Mouse (Mus musculus) right cerebral cortex, postnatal 25 days (tissue): ENCODE measurements around the gene Eif4a2.
"Not testable (repeated sequence)": the region's sequence is repeated elsewhere in the genome, so short reads cannot be mapped to it uniquely, and the experiment has no call there.

Experiments
- DNase-seq: peaks from one replicate; pipeline ENCODE4 v3.0.0; 2022

The Eif4a2 gene

DNA sequence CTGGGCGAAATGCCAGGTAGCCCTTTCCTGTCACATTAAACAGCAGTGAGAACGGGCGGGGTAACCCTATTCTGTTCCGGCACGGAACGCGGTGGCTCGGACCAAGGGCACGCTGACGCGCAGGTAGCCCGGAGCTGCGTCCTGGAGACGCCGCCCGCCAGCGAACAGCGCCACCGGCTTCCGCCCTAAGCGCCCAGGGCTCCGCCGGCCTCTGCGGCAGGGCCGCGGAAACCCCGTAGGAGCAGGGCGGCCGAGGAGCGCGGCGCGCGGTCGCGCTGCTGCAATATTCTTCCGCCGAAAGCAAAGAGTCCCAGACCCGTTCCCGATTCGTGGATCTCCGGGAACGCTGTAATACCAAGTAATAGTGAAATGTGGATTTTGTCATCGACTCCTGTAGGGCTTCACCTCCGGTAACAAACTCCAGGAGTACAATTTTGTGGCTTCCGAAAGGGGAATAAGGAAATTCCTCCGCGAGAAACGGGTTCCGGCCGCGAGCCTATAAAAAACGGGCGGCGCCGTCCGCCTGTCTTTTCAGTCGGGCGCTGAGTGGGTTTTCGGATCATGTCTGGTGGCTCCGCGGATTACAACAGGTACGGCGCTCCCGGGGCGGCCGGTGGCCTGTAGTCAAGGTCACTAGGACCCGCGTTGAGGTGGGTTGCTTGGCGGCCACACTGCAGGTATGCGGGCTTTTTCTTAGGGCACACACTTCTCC, at the start of gene Eif4a2:
Eif4a2 (plus strand) TSS at position 214 of the 712 bp plus-strand sequence.
- peak; percentile 92 for DNase-seq

DNA sequence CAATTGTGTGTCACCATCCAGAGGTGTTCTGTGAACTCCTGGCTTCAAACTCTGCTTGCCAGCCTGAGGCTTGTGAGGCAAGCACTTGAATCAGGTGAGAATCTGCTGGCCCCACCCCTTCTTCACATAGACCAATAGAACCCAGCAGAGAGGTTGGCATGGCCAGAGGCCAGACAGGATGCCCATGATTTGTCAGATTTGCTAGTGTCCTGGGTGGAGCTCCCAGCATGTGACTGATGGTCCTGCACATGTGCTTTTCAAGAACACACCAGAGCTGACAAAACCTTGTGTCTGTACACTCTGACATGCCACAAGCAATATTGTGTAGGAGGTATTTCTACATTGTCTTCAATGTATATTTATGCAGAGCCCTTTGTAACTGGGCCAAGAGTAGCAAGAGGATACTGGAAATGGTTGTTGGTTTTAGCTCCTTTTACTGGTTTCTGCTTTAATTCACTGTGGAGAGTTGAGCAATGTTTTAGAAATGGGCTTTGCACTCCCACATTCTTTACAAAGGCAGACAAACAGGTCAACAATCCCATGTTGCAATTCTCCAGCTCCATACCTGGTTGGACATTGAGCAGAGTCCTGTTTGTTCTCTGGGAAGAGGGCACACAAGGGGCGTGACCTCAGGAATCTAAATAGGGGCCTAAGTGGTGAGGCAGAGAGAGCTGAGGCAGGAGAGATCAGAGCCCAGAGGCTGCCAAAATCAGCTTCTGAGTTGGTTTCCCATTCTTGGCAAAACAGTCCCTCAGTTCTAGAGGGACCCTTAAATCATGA, 49.4 kb upstream of the Eif4a2 start, which contains the start of gene Kng1:
Kng1 (plus strand) TSS at position 198 of the 780 bp plus-strand sequence.
- not testable (repeated sequence) for DNase-seq

DNA sequence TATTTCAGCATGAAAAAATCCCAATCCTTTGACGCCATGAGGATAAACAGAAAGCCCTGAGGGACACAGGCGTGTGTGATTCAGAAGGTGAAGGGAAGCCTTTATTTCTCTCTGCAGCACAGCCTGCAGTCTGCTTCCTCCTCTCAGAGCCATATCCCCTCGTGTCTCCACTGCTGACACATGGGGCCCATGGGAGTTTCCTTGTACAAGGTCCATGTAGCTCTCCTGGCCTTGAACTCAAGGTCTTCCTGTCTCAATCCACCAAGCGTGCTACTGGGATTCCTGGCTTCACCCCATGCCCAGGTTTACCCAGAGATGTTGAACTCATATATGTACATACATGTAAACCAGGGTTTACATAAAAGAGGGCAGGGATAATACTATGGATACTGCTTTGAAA, 47.6 kb upstream of the Eif4a2 start:
- DNase-seq, result not testable (repeated sequence)

DNA sequence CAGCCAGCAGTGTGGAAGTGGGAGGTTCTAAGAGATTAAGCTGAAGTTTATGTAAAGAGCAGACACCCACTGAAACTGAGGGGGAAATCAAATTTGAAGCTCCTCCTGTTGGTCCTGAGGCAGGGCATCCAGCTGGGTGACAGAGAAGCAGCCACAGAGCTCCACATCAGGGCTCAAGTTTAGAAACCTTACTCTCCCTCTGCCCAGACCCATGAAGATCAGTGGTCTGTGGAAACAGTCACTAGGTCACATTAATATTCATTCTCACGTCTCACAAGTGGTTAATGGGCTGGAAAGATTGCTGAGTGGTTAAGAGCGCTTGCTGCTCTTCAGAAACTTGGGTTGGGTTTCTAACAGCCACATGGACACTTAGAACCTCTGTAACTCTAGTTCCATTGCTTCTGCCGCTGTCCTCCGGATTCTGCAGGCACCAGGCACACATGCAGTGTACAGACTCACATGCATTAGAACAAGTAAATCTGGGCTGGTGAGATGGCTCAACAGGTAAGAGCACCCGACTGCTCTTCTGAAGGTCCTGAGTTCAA, 46.4 kb upstream of the Eif4a2 start:
- DNase-seq, result not testable (repeated sequence)

DNA sequence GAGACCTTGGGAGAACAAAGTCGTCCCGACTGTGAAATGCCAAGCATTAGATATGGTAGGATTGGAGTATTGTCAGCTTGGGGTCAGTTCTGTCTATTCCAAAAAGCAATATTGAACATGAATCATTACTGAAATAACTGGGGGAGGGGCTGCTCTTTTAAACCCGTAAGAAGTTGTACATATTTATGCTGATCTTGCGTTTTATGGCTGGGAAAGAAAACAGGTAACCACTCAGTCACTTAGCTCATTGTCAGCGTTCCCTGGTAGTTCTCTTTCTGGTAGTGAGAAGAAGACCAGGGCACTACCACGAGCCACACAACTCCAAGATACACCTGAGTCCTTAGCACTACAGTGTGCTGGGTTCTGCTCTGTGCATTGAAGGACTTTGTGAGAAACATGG, 29.7 kb upstream of the Eif4a2 start:
- not testable (repeated sequence) for DNase-seq

DNA sequence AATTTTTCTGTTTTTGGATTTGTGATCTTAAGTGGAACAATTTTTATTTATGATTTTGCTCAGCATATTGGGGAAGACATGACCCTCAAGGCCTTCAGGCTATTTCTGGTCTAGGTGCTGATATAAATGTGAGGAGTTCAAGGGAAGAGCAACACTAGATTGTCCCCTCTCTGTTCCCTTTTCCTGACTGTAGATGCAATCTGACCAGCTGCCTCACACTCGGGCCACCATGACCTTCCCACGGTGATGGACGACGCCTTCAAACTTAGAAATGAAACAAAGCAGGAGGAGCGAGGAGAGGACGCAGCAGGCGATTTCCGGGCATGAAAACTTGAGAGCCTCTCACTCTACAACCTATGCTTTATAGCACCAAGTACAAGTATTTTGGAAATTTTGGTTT, 20.1 kb upstream of the Eif4a2 start:
- not testable (repeated sequence) for DNase-seq

DNA sequence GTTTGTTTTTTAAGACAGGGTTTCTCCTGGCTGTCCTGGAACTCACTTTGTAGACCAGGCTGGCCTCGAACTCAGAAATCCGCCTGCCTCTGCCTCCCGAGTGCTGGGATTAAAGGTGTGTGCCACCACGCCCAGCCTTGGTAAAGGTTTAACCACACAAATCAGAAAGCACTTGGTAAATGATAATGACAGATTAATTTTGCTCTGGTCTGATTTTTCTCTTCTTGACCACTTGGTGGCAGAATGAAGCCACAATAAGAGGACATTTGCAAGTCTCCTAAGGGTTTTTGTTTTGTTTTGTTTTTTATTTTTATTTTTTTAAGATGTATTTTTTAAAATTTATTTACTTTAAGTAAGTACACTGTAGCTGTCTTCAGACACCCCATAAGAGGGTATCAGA, 19.5 kb upstream of the Eif4a2 start:
- DNase-seq, result not testable (repeated sequence)

DNA sequence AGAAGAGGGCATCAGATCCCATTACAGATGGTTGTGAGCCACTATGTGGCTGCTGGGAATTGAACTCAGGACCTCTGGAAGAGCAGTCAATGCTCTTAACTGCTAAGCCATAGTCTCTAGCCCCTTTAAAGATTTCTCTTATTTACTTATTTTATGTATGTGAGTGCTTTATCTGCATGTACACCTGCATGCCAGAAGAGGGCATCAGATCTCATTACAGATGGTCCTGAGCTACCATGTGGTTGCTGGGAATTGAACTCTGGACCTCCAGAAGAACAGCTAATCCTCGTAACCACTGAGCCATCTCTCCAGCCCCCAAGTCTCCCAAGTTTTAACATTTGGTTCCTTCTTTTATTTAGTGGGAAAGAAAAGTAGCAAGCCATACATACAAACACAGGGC, 18.8 kb upstream of the Eif4a2 start:
- not testable (repeated sequence) for DNase-seq

DNA sequence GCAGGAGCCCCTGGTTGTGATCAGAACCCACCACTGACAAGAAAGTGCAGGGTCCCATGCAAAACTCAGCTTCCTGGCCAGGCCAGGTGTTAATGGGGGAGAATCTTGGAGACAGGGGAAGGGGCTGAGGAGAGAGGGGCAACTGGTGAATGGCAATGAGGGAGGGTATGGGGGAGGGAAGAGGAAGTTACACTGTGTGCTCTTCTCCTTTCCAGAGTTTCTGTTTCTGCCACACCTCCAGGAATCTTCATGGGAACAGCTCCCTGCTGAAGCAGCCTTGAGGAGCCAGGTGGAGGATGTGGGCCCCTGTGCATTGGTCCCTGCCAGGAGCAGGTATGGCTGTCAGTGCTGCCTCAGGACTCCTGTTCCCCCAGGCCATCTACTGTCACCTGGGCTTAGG, 15.9 kb upstream of the Eif4a2 start:
- DNase-seq, result not testable (repeated sequence)

DNA sequence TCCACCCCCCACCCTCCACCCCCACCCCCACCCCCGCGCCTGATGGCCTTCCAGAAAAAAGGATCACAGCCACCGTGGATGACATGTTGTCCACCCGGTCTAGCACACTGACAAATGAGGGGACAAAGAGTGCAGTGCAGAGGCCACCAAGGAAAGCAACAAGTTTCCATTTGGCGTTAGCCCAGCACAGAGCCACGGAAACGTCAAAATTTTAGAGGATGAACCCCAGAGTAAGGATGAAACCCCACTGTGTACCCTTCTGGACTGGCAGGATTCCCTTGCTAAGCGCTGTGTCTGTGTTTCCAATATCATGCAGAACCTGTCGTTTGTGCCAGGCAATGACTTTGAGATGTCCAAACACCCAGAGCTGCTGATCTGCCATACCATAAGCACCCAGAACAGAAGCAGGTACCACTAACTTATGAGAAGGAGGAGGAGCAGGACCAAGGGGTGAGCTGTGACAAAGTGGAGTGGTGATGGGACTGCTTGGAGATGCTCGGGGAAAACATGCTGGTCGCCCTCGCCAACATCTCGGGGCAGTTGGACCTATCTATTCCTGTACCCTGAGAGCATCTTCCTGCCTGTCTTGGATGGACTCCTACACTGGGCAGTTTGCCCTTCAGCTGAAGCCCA, 13.8 kb upstream of the Eif4a2 start:
- no peak for DNase-seq

DNA sequence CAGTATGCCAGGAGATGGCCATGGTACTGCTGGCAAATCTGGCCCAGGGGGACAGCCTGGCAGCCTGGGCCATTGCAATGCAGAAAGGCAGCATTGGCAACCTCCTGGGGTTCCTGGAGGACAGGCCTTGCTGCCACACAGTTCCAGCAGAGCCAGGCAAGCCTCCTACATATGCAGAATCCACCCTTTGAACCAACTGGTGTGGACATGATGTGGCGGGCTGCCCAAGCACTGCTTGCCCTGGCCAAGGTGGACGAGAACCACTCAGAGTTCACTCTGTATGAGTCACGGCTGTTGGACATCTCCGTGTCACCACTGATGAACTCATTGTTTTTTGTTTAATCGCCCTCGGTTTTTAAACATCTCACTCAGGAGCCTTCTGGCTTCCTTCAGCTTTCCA, 13.1 kb upstream of the Eif4a2 start:
- no peak for DNase-seq

DNA sequence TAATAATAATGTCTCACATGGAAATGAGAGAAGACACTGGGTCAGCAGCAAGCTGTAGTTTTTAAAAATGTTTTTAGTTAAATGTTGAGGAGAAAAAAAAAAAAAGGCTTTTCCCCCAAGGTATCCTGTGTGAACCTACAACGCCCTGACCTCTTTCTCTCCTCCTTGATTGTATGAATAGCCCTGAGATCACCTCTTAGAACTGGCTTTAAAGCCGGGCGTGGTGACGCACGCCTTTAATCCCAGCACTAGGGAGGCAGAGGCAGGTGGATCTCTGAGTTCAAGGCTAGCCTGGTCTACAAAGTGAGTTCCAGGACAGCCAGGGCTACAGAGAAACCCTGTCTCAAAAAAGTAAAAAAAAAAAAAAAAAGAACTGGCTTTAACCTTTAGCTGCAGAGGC, 11.7 kb upstream of the Eif4a2 start:
- DNase-seq, result not testable (repeated sequence)

DNA sequence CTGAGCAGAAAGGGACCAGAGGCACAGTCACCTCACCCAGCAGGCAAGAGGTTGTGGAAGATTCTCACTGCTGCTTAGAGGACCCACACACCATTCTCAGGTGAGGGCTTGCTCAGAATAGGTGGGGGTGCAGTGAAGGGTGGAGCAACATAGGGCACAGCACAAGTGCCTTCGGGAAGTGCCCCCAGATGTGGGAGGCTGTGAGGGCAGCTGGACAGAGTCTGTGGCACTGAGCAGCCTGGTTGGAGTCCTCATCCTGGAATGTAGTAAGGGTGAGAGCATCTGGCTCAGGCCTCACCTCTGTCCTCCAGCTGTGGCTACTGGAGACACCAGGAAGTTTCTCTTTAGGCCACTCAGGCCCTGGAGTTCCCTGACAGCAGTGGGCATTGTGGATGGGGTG, 10.4 kb upstream of the Eif4a2 start:
- not testable (repeated sequence) for DNase-seq

DNA sequence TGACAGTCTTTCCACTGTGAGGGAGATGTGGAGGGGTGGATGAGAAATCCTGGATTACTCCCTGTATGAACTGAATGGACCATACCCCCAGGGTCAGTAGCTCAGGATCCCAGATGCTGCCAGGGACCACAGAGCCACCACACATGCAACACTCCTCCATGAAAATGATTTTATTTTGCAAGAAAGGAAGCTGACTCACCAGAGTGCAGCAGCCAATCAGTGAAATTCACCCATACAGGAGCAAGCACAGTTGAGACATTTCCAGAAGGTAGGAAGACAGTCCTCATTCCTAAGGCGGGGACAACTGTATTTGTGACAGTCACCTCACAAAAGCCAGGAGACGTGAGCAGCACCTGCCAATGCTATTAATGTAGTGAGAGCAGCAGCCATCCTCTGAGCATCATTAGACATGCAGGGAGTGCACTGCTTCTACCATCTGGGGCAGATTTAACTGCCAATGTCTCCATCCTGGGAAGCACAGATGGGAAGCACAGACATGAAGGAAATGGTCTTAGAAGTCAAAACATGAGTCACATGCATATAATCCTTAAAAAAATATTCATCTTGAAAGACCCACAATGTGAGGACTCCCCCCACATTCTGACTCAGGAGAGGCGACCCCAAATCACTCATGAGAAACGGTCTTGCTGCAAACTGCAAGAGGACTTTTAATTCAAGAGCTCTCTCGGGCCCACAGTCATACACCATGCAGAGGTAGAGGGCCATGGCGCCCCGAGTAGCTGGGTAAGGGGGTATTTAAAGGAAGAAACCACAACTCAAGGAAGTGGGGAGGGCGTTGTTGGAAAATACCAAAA, 9.7 kb upstream of the Eif4a2 start:
- DNase-seq, result peak; percentile 43

DNA sequence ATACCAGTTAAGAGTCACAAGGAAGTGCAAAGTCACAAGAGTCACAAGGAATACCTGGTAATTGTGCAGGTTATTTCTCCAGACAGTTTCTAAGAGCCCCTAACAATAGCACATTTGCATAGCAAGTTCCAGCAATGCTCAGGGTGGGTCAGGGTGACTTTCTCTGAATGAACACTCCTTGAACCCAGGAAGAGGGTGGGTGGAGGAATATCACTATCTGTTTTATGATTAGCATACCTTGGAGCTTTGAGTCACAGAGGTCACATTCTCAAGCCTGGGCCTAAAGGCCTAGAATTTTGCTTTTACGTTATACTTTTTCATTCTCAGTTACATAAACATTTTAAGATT, 9.2 kb upstream of the Eif4a2 start:
- DNase-seq, result not testable (repeated sequence)

DNA sequence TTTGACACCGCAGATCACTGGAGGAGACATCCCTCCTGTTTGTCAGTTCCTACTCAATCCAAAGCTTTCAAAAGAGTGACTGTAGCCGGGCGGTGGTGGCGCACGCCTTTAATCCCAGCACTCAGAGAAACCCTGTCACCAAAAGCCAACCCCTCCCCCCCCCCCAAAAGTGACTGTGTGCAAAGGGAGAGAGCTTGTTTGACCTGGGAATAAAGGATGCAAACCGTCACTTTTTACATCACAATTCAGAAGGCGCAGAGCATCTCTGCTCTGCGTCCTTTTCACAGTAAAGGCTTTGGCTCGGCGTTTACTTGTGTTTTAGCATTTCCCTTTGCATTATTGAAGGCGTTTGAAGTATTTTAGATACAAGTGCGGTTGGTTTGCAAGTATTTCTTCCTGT, 7.6 kb upstream of the Eif4a2 start:
- no peak for DNase-seq

DNA sequence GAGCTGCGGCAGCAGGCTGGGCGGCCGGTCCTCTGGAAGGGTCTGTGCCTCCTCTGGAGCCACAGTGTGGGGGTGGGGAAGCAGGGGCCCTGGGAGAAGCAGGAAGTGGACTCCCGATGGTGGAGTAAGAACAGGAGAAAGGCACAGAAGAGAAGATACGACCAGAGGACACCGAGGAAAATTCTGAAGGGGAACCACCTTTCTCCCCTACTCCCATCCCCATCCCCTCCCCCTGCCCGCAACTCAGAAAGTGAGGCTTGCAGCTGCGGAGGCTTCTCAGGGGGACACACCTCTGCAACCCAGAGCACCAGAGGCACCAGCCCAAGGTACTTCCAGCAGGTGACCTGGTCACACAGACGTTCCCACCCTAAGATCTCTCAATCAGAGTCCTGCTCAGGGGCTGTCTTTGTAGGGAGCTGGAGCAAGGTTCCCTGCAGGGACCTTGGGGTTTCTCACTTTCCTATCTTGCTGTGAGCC, 7.1 kb upstream of the Eif4a2 start:
- no peak for DNase-seq

DNA sequence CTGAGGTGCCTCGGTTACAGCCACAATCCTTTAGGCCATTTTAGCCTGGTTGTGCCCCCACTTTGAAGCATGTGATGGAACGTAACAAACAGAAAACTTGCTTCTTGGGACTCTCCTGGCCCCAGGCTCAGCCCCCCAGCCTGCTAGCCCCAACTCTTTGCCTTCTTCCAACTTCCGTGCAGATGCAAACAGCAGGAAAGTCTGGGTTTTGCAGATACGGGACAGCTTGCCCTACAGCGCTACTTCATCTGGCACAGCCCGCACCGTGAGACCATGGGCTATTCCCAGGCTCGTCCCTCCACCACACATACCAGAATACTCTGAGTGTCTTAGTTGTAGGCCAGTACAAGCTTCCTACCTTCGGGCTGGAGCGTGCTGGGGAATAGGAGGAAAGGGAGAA, 6.6 kb upstream of the Eif4a2 start:
- DNase-seq, result no peak

DNA sequence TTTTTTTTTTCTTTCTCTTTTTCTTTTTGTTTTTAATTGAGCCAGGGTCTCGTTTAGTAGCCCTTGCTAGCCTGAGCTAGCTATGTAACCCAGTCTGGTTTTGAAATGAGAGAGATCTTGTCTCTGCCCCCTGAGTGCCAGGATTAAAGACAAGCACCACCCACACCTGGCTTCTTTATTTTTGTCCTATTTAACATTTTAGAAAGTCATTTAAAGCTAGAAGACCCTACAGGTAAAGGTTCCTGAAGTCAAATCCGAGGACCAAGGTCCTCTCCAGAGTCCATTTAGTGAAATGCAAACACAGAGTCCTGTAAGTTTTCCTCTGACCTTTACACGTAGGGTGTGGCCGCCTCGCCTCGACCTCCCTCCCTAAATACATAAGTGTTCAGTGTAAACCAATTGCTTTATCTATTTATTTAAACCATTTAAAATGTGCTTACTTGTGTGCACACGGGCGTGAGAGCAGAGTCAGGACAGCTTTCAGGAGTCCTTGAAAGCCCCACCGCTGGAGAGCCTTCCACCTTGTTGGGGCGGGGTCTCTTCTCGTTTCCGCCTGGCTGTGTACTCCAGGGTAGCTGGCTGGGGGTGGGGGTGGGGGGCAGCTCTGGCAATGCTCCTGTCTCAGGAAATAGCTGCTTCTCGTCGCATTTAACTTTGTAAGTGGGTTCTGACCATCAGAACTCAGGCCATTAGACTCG, 4.8 kb upstream of the Eif4a2 start:
- DNase-seq, result no peak

DNA sequence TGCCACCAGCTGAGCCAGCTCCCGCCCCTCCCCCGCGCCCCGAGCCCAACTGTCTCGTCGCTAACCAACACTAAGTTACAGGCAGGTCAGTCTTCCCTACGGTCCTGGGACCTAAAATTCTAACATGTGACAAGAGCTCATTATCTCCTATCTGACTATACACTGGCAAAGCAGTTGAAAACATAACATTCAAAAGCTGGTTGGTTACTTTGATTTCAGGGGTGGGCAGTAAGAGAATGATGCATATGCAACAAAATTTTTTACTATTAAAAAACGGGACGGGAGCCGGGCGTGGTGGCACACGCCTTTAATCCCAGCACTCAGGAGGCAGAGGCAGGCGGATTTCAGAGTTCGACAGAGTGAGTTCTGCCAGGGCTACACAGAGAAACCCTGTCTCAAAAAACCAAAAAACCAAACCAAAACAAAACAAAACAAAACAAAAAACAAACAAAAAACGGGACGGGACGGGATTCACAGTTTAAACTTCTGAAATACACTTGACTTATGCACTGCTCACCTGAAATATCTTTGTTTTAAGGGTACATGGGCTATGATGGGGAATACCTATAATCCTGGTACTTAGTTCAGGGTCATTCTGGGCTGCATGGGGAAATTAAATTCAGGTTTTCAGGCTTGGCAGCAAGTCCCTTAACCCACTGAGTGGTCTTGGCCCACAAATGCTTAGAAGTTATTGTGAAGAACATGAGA, 4.1 kb upstream of the Eif4a2 start:
- DNase-seq, result no peak

DNA sequence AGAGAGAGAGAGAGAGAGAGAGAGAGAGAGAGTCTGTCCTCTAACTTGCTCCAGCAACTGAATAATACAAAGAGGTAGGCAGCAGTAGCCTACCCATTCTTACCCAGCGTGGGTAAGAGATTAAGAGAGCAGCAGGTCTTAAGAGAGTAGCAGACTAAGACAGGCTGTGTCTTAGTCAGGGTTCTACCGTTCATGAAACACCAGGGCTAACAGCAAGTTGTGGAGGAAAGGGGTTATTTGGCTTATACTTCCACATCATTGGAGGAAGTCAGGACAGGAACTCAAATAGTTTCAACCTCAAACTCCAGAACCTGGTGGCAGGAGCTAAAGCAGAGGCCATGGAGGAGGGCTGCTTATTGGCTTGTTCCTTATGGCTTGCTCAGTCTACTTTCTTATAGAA, 3.4 kb upstream of the Eif4a2 start:
- no peak for DNase-seq
